Mouse (Mus musculus) B cell, adult 2 months (primary cell): ENCODE data around the gene Ccdc134.

Source experiments
- DNase-seq, 2 experiments: peaks; one replicate each; pipeline ENCODE4 v3.0.0; 2022

The Ccdc134 gene

DNA sequence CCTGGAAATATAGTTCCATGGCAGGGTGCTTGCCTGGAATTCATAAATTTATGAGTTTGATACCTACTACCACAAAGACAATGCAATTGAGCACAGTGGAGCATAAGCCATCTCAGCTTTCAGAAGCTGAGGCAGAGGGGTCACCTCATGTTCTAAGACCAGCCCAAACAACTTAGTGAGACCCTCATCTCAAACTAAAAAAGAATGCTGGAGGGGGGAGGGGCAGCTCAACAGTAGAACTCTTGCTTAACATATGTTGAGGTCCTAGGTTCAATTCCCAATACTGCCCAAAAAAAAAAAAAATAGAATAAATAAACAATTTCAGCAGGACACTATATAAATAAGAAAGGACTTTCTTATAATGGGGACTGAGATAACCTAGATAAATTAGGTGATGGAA, 22.3 kb downstream of the Ccdc134 start:
- no peak for DNase-seq

DNA sequence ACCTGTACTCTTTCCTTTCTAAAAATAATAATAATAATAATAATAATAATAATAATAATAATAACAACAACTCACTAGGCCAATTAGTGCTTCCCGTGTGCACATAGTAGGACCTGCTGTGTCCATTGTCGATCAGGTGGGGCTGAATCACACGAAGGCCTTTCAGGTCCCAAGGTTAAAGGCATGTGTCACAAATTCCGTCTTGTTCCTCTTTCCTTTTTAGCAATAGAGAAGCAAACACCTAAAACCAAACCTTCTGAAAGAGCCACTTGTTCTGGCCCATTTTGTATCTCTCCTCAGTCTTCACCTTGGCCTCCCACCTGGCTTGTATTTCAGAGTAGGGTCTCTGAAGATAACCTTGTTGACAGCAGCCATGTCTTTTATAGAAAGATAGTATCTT, 23.5 kb downstream of the Ccdc134 start:
- peak in 1 of 2 experiments; percentile 33 for DNase-seq

DNA sequence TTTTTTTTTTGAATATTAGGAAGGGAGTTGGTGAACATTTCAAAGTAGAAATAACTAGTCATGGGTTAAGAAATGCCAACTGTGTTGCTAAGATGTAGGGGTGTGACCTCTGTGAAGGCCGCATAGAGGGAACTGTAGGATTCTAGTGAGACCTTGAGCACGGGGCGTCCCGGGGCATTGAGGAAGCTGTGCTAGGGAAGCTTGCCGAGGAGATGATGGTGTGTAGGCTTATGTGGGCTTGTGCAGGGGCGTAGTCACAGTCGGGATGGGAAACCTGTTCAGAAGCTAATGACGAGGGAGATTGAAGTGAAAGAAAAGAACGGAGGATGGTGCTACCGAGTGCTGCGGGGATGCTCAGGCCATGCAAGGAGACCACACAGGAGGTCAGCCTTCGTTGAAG, 24.3 kb downstream of the Ccdc134 start:
- DNase-seq: no peak

DNA sequence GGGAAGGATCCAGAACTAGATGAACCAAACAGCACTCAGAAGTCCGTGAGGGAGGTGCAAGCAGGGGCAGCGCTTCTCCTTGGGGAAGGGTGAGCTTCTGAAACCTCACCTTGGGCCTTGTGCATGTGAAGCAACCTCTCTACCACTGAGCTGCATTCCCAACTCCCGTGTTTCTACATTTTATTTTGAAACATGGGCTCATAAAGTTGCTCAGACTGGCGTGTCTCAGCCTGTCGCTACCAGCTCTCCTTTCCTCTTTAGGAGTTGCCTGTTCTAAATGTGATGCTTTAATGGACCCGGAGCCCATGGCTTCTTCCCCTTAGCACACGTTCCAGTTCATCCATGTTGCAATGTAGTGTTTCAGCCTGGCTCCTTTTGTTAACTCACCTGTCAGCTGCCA, 24.7 kb downstream of the Ccdc134 start:
- no peak for DNase-seq

DNA sequence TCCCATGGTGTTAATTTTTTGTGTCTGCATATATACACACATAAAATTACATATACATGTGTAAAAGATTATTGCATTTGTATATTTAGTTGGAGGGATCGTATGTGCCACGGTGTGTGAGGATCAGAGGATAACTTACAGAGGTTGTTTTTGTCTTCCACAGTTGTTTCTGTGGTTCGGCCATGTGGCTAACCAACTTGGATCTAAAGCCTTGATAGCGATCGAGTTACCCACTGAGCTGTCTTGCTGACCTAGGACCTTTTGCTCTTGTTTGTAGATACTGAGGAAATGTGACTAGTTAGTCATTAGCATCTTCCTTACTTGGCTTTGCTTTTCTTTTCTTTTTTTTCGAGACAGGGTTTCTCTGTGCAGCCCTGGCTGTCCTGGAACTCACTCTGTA, 28.6 kb downstream of the Ccdc134 start:
- no peak for DNase-seq

DNA sequence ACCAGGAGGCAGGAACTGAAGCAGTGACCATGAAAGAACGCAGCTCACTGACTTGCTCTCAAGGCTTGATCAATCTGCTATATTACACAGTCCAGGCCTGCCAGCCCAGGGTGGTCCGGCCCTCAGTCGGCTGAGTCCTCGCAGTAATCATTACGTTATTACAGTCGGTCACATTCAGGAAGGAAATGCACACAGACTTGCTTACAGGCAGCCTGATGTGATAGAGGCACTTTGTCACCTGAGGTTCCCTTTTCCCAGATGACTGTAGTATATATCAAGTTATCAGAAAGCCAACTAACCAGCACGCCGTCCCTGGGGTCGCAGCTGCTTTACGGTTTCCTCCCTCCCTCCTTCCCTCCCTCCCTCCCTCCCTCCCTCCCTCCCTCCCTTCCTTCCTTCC, 29.2 kb downstream of the Ccdc134 start:
- peak; percentile 31 to 42 for DNase-seq

DNA sequence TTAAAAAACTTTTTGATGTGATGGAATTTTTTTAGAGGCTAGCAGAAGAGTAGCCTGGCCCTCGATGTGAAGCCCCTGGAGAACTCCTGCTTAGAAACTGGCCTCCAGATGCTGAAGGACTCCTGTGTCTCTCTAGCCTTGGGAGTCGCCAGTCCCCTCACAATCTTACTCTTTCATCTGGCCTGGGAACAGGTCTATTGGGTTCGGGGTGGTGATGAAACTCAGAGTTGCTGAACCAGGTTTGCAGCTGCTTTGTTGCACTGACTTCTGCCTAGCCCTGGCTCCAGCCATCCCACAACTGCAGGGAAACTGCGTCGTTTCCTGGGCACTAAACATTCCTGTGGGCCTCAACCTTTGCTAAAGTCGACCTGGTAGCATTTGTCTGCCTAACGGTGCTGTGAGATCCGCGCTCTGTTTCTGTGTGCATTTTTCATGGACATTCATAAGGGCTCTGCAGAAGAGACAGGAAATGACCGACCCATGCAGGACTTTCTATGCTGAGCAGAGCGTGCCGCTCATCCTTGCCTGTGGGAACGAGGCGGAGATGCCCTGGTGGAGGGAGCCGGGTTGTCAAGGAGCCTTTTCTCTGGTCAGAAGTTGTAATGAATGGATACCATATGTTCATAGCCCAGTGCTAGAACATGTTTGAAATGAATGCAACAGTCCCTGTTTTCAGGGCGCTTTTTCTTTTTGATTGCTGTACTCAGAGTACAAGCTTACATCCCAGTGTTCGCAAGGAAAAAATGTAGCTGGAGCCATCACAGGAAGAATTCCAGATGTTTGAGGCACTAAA, 30.7 kb downstream of the Ccdc134 start:
- no peak for DNase-seq

DNA sequence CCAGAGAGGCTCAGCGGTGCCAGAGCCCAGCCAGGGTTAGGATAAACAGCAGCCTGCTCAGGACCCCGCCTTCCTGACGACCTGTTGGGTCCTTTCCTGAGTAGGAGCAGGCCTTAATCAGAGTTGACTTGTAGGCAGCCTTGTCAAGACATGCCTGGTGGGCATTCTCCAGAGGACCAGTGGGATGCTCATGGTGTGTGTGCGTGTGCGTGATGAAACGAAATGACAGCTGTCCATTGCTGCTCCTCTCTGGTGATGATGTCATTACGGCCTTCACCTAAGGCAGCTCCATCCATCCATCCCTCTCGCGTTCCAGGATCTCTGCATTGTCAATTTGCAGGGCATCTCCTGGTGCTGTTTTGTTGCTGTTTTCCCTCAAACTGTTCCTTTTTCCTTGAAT, 31.7 kb downstream of the Ccdc134 start:
- no peak for DNase-seq

DNA sequence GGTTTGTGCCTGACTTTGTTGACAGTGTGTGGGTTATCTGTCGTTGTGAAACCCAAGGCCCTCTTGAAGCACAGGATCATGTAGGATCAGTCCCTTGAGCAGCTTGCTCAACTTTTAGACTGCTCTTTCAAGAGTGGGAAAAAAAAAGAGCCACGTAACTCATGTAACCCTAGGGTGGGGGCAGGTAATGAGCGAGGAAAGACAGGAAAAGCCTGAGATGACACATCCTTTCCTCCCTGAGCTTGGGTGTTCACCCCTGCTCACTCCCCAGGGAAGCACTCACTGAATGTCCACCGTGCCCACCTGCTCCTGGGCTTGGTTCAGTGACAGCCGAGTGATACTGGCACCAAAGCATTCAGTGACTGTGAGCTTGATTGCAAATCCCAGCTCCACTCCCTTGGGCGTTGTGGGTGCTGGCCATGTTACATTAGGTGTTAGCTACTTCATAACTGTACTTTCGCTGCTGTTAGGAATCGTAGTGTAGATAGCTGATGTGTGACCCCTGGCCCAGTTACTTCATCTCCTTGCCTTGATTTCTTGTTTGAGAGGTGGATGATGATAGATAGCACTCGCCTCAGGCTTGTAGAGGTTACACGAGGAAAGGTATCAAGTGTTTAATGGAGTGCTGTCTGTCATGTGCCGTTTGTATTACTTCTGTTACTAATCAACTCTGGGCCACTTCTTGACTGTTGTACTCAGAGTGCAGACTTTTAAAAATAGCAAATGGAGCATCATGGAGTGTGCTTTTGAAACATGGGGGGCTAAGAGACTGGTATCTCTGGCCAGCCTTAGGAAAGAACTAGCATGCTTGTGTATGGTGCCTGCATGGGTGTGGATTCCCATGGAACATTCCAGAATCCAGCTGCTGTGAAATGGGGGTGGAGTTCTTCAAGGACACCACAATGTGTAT, 33.3 kb downstream of the Ccdc134 start:
- no peak for DNase-seq

DNA sequence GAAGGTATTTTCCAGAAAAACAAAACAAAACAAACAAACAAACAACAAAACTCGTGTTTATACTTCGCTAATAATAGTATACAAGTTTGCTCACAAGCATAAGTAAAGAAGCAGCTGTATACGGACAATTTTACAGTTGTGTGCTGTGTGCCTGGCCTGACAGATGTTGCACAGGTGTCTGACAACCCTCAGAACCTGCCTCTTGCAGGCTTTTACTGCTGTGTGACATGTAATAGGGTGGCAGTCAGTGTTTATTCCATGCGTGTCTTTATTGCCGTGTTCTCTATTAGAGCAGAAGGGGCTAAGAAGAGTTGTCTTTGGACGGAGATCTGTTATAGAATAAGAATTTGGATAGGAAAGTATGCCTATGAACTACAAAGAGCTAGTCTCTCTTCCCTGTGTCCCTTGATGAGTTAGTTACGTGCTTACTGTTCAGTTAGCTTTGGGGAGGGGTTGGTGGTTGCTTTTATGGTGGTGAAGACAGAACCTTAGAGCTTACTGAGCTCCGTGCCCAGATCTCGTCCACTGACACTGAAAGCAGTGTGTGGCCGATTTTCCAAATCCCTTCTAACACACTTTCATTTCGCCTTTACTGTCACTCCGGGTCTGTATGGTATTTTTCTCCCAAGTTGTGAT, 34.4 kb downstream of the Ccdc134 start:
- no peak for DNase-seq

DNA sequence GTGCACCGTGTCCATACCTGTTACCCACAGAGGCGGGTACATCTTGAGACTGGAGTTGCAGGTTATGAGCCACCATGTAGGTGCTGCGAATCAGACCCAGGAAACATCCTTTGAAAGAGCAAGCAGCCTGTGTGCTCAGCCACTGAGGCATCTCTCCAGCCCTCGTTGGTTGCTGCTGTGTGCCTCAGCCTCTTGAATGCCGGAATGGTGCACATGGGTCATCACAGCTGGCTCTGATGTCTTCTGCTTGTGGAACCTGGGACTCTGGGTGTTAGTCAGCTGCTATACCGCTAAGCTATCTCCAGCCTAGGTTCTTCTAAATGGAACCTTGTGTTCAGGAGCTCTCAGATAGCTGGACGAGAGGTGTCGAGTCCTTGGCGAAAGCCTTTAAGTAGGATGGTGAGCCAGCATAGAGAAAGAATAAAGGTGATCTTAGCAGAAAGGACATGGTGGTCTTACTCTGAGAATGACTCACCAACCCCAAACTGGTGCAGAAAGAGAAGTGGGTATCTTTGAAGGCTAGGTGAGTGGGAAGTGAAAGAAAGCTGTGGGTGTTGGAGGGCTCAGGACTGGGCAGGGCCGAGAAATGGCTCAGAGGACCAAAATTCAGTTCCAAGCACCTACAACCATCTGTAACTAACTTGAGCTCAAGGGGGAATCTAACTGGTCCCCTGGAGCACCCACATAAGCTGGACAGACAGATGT, 35.8 kb downstream of the Ccdc134 start:
- DNase-seq: peak; percentile 60 to 63

DNA sequence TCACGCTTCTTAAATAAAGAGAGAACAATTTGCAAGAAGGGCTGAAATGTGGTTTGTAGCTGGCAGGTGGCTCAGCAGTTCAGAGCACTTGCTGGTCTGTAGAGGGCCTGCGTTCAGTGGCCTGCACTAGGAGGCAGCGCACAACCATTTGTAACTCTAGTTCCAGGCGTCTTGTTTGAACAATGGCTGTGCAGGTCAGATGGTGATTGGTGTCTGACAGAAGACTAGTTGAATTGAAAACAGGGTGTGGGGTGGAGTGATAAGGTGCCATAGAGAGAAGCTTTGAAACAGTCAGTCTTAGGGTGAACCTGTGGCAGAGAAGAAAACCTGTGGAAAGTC, 36.3 kb downstream of the Ccdc134 start:
- DNase-seq: no peak

DNA sequence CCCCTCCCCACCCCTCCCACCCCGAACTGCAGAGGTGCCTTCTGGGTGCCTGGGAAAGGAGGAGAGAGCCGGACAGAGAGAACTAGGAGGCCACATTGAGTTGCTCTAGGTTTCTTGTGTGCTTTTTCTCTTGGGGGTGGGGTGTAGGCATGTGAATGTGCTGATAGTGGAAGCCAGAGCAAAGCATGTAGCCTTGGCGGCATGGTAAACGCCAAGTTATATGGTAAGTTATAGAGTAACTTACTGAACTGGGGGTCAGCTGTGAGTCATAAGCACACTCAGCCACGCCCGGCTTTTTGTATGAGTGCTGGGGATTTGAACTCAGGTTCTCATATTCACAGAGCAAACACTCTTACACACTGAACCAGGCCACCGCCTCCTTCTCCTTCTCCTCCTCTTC, 36.8 kb downstream of the Ccdc134 start:
- DNase-seq: no peak

DNA sequence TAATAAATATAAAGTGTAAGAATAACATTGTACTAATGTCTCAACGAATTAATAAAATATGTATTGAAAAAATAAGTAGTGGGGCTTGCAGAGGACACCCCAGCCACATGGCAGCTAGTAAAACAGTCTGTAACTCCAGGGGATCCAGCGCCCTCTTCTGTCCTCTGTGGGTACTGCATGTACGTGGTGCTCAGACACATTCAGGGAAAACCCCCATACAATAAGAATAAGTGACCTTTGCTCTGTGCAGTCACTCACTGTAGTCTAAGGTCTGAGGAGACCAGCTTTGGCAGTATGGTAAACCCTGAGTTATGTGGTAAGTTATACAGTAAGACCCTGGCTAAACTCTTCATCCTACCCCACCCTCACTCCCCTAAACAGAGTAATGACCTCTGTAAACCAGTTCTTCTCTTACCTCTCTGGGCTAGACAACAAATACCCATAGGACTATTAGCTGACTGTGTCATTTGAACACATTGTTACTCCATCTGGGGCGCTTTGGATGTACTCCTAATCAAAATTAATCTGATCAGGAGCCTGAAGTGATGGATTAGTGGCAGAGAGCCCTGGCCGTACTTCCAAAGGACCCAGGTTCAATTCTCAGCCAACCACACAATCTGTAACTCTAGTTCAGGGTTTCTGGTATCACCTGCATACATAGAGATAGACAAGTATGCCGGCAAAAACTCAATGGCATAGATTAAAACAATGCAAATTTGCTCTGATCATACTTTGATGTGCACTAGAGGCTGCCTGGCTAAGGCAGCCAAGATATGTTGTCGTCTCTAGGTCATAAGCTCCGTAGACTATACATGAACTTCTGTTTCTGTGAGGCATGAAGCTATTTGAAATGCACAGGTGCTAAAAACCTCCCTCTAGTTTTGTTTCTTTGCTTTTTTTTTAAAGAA, 37.9 kb downstream of the Ccdc134 start:
- peak; percentile 96 to 97 for DNase-seq

DNA sequence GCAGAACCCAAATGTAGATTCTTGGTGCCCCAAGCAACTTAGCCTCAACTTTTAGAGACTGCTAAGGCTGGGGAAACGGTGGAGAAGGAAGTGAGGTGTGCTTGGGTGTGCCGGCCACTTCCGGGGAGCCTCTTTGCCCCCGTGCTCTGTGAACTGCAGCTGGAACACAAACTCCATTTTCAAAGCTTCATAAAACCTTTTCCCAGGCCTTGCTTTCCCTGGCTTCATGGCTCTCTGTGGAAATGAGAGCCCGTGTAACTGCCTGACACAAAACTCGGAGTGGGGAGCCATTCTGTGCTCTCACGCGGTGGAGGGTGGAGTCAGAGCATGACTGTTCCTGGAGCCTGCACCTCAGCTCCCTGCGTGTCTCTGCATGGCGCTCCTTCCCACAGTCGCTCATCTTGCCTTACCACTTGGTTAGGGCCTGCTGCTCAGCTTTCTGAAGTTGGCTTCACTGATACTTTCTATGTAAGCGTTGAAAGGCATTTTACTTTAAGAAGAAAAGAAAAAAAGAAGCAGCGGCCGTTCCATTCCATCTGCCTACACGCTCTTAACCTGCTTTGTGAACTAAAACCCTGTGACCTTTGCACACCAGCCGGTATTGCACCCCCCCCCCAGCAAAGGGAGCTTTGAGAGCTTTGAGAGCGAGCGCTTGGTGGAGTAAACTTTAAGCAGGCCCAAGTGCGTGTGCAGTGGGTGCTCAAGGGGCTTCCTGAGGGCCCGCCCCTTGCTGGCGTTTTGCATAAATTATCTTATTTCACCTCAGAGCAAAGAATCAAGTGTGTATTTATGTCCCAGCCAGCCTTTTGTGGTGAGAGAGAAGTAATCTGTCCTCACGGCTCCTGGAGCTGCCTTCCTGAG, 38.7 kb downstream of the Ccdc134 start:
- DNase-seq: peak; percentile 76 to 82

DNA sequence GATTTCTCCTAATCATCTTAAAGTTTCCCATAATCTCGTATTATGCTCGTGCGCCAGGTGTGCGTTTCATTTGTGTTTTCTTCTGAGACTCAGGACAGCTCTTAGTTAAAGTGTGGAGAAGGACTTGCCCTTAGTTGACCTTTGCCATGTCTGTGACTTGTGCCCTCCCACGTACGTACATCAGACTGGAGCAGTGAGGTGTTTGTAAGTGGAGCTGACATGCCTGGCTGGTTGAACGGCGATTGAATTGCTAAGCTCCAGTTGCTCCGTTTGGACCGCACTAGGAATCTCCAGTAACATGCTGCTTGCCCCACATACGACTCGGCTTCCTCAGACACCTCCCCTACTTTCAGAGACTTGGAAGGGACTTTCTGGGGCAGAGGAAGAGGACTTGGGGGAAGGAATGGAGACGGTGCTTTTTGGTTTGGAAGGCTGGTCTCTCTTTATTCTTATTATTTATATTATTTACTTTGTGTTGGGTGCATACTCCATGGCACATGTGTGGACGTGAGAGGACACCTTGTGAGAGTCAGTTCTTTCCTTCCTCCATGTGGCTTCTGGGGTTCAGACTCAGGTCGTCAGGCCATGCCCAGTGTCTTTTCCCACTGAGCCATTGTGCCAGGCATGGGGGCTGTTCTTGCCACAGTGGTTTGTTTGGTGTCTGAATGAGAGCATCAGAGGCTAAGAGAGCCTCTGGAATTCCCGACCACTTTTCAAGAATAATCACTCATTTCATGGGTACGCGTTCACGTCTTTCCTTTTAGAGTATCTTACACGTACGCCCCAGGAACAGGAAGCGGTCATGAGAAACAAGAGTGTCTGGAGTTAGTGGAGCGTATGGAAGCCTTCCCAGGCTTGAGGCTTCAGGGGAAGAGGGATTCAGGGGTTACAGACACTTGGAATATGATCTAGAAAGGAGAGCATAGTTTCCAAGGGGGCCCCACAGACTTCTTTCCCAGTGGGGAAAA, 39.8 kb downstream of the Ccdc134 start:
- DNase-seq: peak; percentile 33 to 34

DNA sequence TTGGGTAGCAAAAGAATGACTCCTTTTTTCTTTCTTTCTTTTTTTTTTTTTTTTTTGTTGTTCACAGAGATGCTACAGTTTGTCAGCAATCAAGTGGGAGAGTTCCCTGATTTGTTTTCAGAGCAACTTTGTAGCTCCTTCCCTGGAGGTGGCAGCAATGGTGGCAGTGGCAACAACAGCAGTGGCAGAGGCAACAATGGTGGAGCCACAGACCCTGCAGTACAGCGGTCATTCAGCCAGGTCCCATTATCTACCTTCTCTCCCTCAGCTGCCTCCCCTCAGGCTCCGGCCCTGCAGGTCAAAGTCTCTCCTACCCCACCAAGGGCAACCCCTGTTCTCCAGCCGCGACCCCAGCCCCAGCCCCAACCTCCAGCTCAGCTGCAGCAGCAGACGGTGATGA, 41.9 kb downstream of the Ccdc134 start:
- no peak for DNase-seq

DNA sequence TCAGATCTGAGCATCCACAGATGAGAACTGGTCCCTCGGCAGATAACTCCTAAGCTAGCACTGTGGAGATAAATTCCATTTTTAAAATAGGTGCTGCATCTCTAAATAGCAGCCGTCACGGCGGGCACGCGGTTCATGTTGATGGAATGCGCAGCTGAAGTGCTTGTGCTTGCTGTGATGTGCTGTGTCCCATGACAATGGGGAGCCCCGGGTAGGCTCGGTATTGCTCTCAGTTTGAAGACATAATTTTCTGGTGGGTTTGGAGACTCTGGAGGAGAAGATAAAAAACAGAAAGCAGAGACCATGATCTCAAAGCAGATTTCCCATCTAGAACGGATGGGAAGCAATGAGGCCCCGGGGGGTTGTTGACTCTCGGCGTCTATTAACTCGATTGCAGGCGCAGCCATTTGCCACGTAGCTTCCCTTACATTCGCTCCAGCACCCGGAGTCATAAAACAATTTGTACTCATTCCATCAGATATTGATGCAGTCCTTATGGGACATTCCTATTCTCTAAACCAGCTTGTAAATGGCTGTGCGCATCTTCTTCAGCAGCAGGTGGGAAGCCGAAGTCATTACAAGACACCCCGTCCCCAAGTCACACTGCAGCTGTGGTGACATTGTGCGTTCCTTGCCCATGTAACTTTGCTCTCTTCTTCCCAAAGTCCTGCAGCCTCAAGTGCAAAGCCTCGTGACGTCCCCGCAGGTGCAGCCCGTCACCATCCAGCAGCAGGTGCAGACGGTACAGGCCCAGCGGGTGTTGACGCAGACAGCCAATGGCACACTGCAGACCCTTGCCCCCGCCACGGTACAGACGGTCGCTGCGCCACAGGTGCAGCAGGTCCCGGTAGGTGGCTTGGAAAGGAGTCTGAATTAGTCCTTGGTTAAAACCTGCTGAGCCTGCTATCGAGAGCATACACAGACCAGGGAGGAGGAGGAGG, 43.0 kb downstream of the Ccdc134 start:
- no peak for DNase-seq

DNA sequence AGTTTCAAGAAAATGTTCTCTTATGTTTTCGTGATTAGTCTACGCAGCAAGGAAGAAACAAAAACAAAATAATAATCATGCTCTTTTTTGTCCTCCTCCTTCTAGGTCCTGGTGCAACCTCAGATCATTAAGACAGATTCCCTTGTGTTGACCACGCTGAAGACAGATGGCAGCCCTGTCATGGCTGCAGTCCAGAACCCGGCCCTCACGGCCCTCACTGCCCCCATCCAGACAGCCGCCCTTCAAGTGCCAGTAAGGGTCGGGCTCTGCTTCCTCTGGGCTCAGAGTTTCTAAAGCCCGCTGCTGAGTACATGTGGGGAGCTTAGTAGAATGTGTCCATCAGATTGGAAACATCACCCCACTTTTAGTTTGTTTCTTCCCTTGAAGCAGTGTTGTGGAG, 44.9 kb downstream of the Ccdc134 start:
- DNase-seq: no peak
